Mouse (Mus musculus) retina, adult 2 months (tissue): Measurements from ENCODE around the gene Unc13b.

Experiments used
- DNase-seq: peaks from one replicate; pipeline ENCODE4 v3.0.0-alpha.2; 2012; ENCODE audit warnings: low read depth, low spot score

Unc13b gene

GRCm38 (mm10) chr4:43037860-43038566, 20.7 kb upstream of the Unc13b start:
- DNase-seq = no peak

- DNase-seq = no peak
These were observed 19.9 kb upstream of the Unc13b start for GRCm38 (mm10) chr4:43038567-43039495.

GRCm38 (mm10) chr4:43039609-43040008, 19.1 kb upstream of the Unc13b start:
- DNase-seq = no peak

GRCm38 (mm10) chr4:43040114-43040572, 18.6 kb upstream of the Unc13b start:
- peak; percentile 77 for DNase-seq

GRCm38 (mm10) chr4:43040881-43041547, 17.7 kb upstream of the Unc13b start:
- DNase-seq = no peak

- DNase-seq = no peak
These were observed 15.0 kb upstream of the Unc13b start for GRCm38 (mm10) chr4:43043644-43044357.

- no peak for DNase-seq
These were observed 14.1 kb upstream of the Unc13b start for GRCm38 (mm10) chr4:43044673-43045072.

- DNase-seq = no peak
These were observed 13.5 kb upstream of the Unc13b start for GRCm38 (mm10) chr4:43045285-43045658.

- DNase-seq = peak; percentile 85
These were observed 13.0 kb upstream of the Unc13b start, which contains the start of gene Fam214b for GRCm38 (mm10) chr4:43045659-43046302. Fam214b (minus strand) TSS chr4:43046220.

- no peak for DNase-seq
These were observed 12.1 kb upstream of the Unc13b start for GRCm38 (mm10) chr4:43046607-43047006.

- no peak for DNase-seq
These were observed 11.5 kb upstream of the Unc13b start for GRCm38 (mm10) chr4:43047231-43047630.

GRCm38 (mm10) chr4:43052627-43053026, 6.1 kb upstream of the Unc13b start:
- no peak for DNase-seq

GRCm38 (mm10) chr4:43057654-43058053, 1.1 kb upstream of the Unc13b start:
- DNase-seq = no peak

- DNase-seq = no peak
These were observed 381 bp upstream of the Unc13b start for GRCm38 (mm10) chr4:43058392-43058752.

- DNase-seq = no peak
These were observed 944 bp downstream of the Unc13b start for GRCm38 (mm10) chr4:43059697-43060096.

- DNase-seq = no peak
These were observed 1.5 kb downstream of the Unc13b start for GRCm38 (mm10) chr4:43060286-43060685.

GRCm38 (mm10) chr4:43065471-43065870, 6.7 kb downstream of the Unc13b start:
- no peak for DNase-seq

- DNase-seq = no peak
These were observed 16.2 kb downstream of the Unc13b start for GRCm38 (mm10) chr4:43074923-43075322.

- no peak for DNase-seq
These were observed 19.4 kb downstream of the Unc13b start for GRCm38 (mm10) chr4:43078071-43078718.

- no peak for DNase-seq
These were observed 23.7 kb downstream of the Unc13b start for GRCm38 (mm10) chr4:43082458-43082857.
